Mouse (Mus musculus) brain, adult 2 months (tissue): ENCODE data around the gene Tspan32.

Experiments used
- DNase-seq: peaks from one replicate; pipeline ENCODE4 v3.0.0; 2011; ENCODE audit warnings: low read depth, low spot score

The Tspan32 gene

GRCm38 (mm10) chr7:143054612-143054965 is 49.7 kb downstream of the Tspan32 start:
- DNase-seq, result no peak

DNA sequence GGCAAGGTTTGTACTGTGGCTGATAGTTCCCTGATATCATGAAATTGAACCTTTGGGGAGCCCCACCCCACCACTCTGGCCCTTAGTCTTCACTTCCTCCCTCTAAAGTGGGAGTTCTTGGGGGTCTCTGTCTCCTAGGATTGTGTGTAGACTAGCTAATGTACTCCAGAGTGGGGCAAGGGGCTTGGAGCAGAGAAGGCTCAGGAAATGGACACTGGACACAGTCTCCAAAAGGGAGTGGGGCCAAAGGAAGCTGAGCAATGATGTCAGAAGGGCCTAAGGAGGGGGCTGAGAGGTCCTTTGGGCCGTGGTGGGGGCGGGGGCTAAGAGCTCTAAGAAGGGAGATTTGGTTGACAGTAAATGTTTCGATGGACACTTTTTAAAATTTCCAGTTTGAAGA is 50.2 kb downstream of the Tspan32 start:
- no peak for DNase-seq

- DNase-seq, result no peak
Measured at GRCm38 (mm10) chr7:143055499-143056186, 50.8 kb downstream of the Tspan32 start.

GRCm38 (mm10) chr7:143057023-143057422 is 52.2 kb downstream of the Tspan32 start:
- DNase-seq, result no peak

DNA sequence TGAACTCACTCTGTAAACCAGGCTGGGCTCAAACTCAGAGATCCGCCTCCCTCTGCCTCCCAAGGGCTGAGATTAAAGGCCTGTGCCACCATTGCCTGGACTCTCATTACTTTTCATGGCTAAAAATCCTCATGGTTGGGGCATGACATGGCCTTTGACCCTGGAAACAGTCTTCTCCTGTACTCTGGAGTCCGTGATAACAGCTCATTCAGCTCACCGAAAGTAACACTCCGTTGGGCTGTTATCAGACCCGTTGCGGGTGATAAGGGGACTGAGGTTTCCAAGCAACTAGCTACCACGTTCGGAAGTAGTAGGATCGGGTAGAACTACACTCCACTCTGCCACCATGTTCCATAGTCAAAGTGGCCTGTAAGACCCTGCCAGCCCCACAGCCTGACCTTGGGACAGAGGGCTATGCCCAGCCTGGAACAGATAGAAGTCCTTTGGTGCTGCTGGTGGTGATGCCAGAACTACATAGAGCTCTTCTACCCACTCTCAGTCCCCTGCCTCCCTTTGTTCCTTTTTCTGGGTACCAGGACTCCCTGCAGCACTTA is 52.9 kb downstream of the Tspan32 start:
- DNase-seq, result no peak

DNA sequence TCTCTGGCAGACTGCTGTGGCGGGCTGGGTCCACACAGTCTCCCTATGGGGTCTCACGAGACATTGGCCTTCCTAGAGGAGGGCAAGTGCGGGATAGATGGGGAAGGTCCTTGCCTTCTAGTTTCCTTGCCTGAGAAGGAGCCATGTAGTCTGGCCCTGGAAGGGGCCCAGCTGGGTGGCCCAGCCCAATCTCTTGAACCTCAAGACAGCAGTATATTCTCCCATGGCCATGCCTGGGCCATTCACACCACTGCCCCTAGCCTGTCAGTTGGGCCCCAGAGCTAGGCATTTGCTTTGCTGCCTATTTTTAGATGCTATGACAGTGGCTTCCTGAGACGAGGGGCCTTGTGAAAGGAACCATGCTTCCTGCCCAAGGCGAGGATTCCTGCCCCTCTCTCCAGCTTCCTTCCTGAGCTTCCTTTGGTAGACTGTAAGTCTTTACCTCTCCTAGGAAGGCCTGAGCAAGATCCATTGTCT is 53.4 kb downstream of the Tspan32 start:
- DNase-seq, result no peak

GRCm38 (mm10) chr7:143059202-143059870 is 54.5 kb downstream of the Tspan32 start:
- peak; percentile 80 for DNase-seq

DNA sequence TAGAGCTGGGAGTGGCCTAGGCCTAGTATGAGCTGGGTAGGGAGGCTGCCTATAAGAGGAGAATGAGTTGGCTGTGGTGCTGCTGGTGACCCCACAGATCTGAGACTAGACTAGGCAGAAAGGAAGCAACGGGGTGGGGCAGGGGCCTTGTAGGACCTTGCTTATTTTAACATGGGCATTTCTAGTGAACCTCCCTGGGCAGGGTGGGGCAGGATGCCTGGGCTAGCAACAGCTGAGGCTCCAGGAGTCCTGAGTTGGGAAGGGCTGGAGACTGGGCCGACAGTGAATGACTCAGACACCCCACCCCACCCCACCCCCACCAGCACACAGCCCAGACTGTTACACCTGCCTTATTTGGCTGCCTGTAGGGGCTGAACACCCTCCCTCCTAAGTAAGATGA is 57.9 kb downstream of the Tspan32 start:
- DNase-seq, result no peak

GRCm38 (mm10) chr7:143064226-143064625 is 59.4 kb downstream of the Tspan32 start:
- DNase-seq, result peak; percentile 28

- DNase-seq, result no peak
Measured at GRCm38 (mm10) chr7:143065692-143066091, 60.8 kb downstream of the Tspan32 start.

GRCm38 (mm10) chr7:143067469-143067868 is 62.6 kb downstream of the Tspan32 start:
- DNase-seq, result no peak

- DNase-seq, result peak; percentile 24
Measured at GRCm38 (mm10) chr7:143067897-143068296, 63.1 kb downstream of the Tspan32 start.

- DNase-seq, result no peak
Measured at GRCm38 (mm10) chr7:143068316-143068881, 63.6 kb downstream of the Tspan32 start.

DNA sequence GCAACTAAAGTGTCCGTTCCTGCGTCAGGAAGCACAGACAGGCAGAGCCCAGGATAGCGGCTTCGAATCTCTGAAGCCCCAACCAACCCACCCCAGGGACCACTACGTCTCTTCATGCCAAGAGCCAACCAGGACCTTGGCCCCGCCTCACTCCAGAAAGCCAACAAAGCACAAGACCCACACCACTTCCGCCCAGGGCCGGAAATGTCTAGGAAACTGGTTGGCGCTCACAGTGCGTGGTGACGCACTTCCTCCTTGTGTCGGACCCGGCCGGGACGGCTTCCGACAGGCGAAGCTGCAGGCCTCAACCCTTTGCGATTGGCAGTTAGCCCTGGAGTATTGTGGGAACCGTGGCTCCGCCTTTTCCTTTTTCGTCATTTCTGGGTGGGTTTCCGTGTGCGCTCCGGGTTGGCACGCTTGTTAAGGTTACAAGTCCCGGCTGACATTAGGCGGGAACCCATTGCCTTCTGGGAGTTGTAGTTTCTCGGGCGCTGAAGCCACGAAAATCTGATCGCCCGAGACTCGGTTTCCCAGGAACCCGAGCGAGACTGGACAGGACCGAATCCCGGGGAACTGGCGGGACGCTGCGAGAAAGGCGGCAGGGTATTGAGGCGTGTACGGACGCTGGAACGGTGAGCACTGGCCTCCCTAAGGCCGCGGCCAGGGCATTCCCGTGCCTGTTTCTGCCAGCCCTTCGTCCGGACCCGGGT is 64.2 kb downstream of the Tspan32 start, which contains the start of gene Tssc4:
Gene Tssc4 (plus strand): TSS at position 368 of the 710 bp plus-strand sequence.
- peak; percentile 100 for DNase-seq
